Mouse (Mus musculus) hindbrain, postnatal 0 days (tissue): ENCODE data around the gene Bysl. TPM values are rescaled to one million over a fixed set of nuclear protein-coding genes. Genes with fewer than 3 reads are reported as not detected.
A peak's percentile ranks its signal among the peaks of the same experiment; 100 is the strongest.

Experiments
- ATAC-seq: fragments of 200-750 bp; cut with Nextera tagmentation; 2 replicates; pipeline ENCODE4 v1.8.0; 2017; ENCODE audit warnings: mild to moderate bottlenecking, moderate TSS enrichment, moderate library complexity
- DNase-seq: peaks from one replicate; pipeline ENCODE4 v3.0.0-alpha.2; 2015; ENCODE audit warnings: low spot score
- H3K27ac ChIP-seq: fragments of 300-500 bp; sonication (generic); 2 replicates; pipeline ENCODE4 v1.5.1; 2014; ENCODE audit warnings: mild to moderate bottlenecking
- H3K27me3 ChIP-seq: fragments of 300-500 bp; sonication (generic); 2 replicates; pipeline ENCODE4 v1.6.1; 2014; ENCODE audit warnings: low read length, mixed read lengths; ENCODE audit not compliant: insufficient read depth
- H3K36me3 ChIP-seq: fragments of 300-500 bp; sonication (generic); 2 replicates; pipeline ENCODE4 v1.6.1; 2014; ENCODE audit warnings: low read length, mixed read lengths; ENCODE audit not compliant: insufficient read depth
- H3K4me1 ChIP-seq: fragments of 300-500 bp; sonication (generic); 2 replicates; pipeline ENCODE4 v1.6.1; 2014; ENCODE audit warnings: antibody characterized with exemption, low read length, mixed read lengths; ENCODE audit not compliant: insufficient read depth
- H3K4me2 ChIP-seq: fragments of 300-500 bp; sonication (generic); 2 replicates; pipeline ENCODE4 v1.6.1; 2014; ENCODE audit warnings: low read depth, mild to moderate bottlenecking, low read length, moderate library complexity, mixed read lengths
- H3K4me3 ChIP-seq: fragments of 300-500 bp; sonication (generic); 2 replicates; pipeline ENCODE4 v1.5.1; 2014; ENCODE audit warnings: low read length
- H3K9ac ChIP-seq: fragments of 300-500 bp; sonication (generic); replicated peaks from 2 replicates; pipeline ENCODE4 v1.6.1; 2014; ENCODE audit warnings: mild to moderate bottlenecking, low read length, moderate library complexity, mixed read lengths
- H3K9me3 ChIP-seq: fragments of 300-500 bp; sonication (generic); 2 replicates; pipeline ENCODE4 v1.6.1; 2016; ENCODE audit warnings: low read length, mixed read lengths
- CTCF ChIP-seq: IDR thresholded peaks from 2 replicates; pipeline ENCODE4 v1.5.1; 2016; ENCODE audit warnings: antibody characterized with exemption, control low read depth, low read depth
- WGBS: fragments of 180-500 bp; shearing (Covaris S2); extraction: QIAGEN DNeasy Blood & Tissue Kit; methylation state at CpG from one replicate; pipeline ENCODE4 v1.1.7; 2014; 5-methylcytosine and 5-hydroxymethylcytosine counted together
- polyA plus RNA-seq: library from polyadenylated mRNA; unstranded; fragments of >200 nt; fragmentation: Nextera tagmentation; extraction: Ambion mirVana; gene quantifications from 2 replicates; pipeline ENCODE4 v1.2.1, GENCODE M21; 2015
- total RNA-seq: library from RNA; depleted of rRNA; stranded (reverse); fragments of >200 nt; gene quantifications from 2 replicates; pipeline ENCODE4 v1.2.3, GENCODE M21; 2014

The Bysl gene
- total and polyA plus RNA-seq, 2 experiments from 2014 or later = 25.7 to 27.1 TPM

GRCm38 (mm10) chr17:47594183-47594968 is 16.9 kb downstream of the Bysl start:
- TF ChIP-seq CTCF = no peak
- H3K27ac ChIP-seq = peak overlapping the region; percentile 72
- peak overlapping the region; percentile 63 for H3K4me3 ChIP-seq
- H3K27me3 ChIP-seq = no peaks in the 10 kb centered on the region
- H3K4me2 ChIP-seq = peak overlapping the region; percentile 93
- H3K36me3 ChIP-seq = no peaks in the 10 kb centered on the region
- H3K9ac ChIP-seq = peak overlapping the region; percentile 65
- no peaks in the 10 kb centered on the region for H3K4me1 ChIP-seq
- WGBS = under 1% methylated on average over 42 of the region's 43 CpGs
- H3K9me3 ChIP-seq = no peaks in the 10 kb centered on the region
- DNase-seq (peak; percentile 26), ATAC-seq (no peak)

- no peaks in the 10 kb centered on the region for H3K27me3 ChIP-seq
- H3K36me3 ChIP-seq = no peaks in the 10 kb centered on the region
- DNase-seq (no peak), ATAC-seq (no peak)
- H3K9me3 ChIP-seq = no peaks in the 10 kb centered on the region
- peak overlapping the region; percentile 72 for H3K27ac ChIP-seq
- no peaks in the 10 kb centered on the region for H3K4me1 ChIP-seq
- H3K4me2 ChIP-seq = peak overlapping the region; percentile 93
- WGBS = under 1% methylated on average over 13 of the region's 13 CpGs
- TF ChIP-seq CTCF = no peak
- peak overlapping the region; percentile 65 for H3K9ac ChIP-seq
- H3K4me3 ChIP-seq = peak overlapping the region; percentile 63
Observed at GRCm38 (mm10) chr17:47593854-47594182, 17.5 kb downstream of the Bysl start.

GRCm38 (mm10) chr17:47593215-47593853 is 18.0 kb downstream of the Bysl start:
- Histone ChIP-seq H3K4me2 (peak overlapping the region; percentile 93), H3K4me3 (peak overlapping the region; percentile 63), H3K36me3 (no peaks in the 10 kb centered on the region), H3K4me1 (no peaks in the 10 kb centered on the region), H3K9me3 (no peaks in the 10 kb centered on the region), H3K27me3 (no peaks in the 10 kb centered on the region), H3K9ac (peak overlapping the region; percentile 65), H3K27ac (peak overlapping the region; percentile 72; the same call in 1 of the 2 replicates)
- WGBS = under 1% methylated on average over 62 of the region's 63 CpGs
- ATAC-seq = peak; percentile 91
- TF ChIP-seq CTCF = no peak
- DNase-seq = peak; percentile 95

GRCm38 (mm10) chr17:47591073-47591472 is 20.2 kb downstream of the Bysl start:
- TF ChIP-seq CTCF = no peak
- ATAC-seq (no peak), DNase-seq (no peak)
- Histone ChIP-seq H3K9ac (no peak overlapping the region), H3K36me3 (no peaks in the 10 kb centered on the region), H3K27me3 (no peaks in the 10 kb centered on the region), H3K4me3 (no peak overlapping the region), H3K4me1 (no peaks in the 10 kb centered on the region), H3K4me2 (no peak overlapping the region), H3K9me3 (no peaks in the 10 kb centered on the region), H3K27ac (no peak overlapping the region)
- 88% methylated on average over 3 of the region's 3 CpGs for WGBS

- DNase-seq (no peak), ATAC-seq (no peak)
- no peak for TF ChIP-seq CTCF
- no peaks in the 10 kb centered on the region for H3K4me1 ChIP-seq
- H3K36me3 ChIP-seq = no peaks in the 10 kb centered on the region
- H3K9me3 ChIP-seq = no peaks in the 10 kb centered on the region
- no peak overlapping the region for H3K9ac ChIP-seq
- H3K4me3 ChIP-seq = no peak overlapping the region
- 86% methylated on average over 8 of the region's 8 CpGs for WGBS
- H3K4me2 ChIP-seq = no peak overlapping the region
- no peak overlapping the region for H3K27ac ChIP-seq
- no peaks in the 10 kb centered on the region for H3K27me3 ChIP-seq
Observed at GRCm38 (mm10) chr17:47588517-47588916, 22.8 kb downstream of the Bysl start.

DNA sequence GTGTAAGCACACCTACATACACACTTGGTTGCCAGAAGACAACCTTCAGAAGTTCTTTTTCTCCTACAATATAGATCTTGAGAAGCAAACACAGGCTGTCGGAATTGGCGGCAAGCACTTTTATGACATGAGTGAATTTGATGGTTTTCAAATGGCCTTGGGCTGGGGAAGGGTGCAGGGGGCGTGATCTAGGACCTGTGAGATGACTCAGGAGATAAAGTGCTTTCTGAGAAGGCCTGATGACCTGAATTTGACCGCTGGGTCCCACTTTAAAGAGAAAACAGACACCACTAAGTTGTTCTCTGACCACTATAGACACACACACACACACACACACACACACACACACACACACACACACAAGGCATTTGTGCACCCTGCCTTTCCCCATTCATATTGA is 30.3 kb downstream of the Bysl start:
- H3K4me2 ChIP-seq = no peak overlapping the region
- H3K27me3 ChIP-seq = no peaks in the 10 kb centered on the region
- H3K9me3 ChIP-seq = no peaks in the 10 kb centered on the region
- H3K27ac ChIP-seq = no peak overlapping the region
- no peaks in the 10 kb centered on the region for H3K4me1 ChIP-seq
- no peak for TF ChIP-seq CTCF
- H3K9ac ChIP-seq = no peak overlapping the region
- H3K36me3 ChIP-seq = no peaks in the 10 kb centered on the region
- ATAC-seq (no peak), DNase-seq (no peak)
- no peak overlapping the region for H3K4me3 ChIP-seq
- WGBS = 82% methylated on average over 4 of the region's 4 CpGs

- H3K9me3 ChIP-seq = no peaks in the 10 kb centered on the region
- H3K36me3 ChIP-seq = no peaks in the 10 kb centered on the region
- no peaks in the 10 kb centered on the region for H3K4me1 ChIP-seq
- no peak for TF ChIP-seq CTCF
- no peak for ATAC-seq
- no peak overlapping the region for H3K9ac ChIP-seq
- no peak overlapping the region for H3K27ac ChIP-seq
- 90% methylated on average over 6 of the region's 6 CpGs for WGBS
- H3K4me2 ChIP-seq = no peak overlapping the region
- no peak overlapping the region for H3K4me3 ChIP-seq
- no peaks in the 10 kb centered on the region for H3K27me3 ChIP-seq
- no peak for DNase-seq
Observed at GRCm38 (mm10) chr17:47578655-47579054, 32.6 kb downstream of the Bysl start.
